Mouse (Mus musculus): Measurements from ENCODE around the gene Dctn2. TPM values are rescaled to one million over a fixed set of nuclear protein-coding genes. Genes with fewer than 3 reads are reported as not detected.

Dctn2 gene
- polyA plus RNA-seq (2015; fragmentation: Nextera tagmentation; extraction: Ambion mirVana): 185 and 190 TPM in 2 replicates

DNA sequence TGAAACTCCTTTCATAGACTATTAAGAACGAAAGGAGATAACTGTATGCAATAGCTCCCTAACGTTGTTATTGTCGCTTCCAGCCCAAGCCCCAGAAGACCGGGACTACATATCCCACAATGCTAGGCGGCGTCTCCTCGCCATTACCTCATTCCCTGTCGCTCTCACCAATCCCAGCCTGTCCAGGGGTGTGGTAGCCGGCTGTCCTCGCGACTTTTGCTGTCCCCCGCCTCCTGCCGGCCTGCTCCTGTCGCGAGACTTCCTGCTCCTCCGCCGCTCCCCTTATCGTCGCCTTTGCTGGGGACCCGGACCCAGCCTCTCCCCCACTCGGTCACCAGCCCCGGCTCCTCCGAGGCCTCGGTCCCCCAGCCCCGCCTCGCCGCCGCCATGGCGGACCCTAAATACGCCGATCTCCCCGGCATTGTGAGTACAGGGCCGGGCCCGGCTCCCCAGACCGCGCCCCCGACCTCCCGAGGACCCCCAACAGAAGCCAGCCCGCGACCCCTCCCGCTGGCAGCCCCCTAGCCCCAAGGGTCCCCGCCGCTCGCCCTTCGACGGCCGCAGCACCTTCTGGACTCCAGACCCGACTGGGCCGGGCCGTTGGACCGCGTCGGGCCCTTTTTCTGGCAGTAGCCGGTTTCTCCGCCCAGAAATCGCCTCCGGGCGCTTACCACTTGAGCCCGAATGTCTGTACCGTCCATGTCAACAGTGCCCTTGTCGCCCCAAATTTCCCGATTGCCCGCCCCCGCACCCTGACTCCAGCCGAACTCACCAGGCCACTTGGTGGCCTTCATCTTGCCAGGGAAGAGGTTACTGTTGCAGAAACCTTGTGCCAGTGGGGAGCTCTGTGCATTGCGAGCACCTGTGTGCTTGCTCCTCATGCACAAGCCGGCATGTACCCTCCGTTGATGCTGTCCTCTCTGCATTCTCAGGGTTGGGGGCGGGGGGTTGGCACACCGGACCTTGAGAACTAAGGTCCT, at the start of gene Dctn2:
Dctn2 (plus strand) TSS at position 257 of the 980 bp plus-strand sequence.
- ATAC-seq (ENCODE audit: insufficient number of reproducible peaks, low FRiP score, low TSS enrichment, low read depth): peak; percentile 97
- WGBS: under 1% methylated on average over 70 of the region's 70 CpGs
- Histone ChIP-seq H3K36me3 (peaks cover 28% of the 10 kb centered on the region), H3K4me2 (peak within 1 kb of the TSS; percentile 81), H3K27me3 (peaks cover 12% of the 10 kb centered on the region), H3K4me1 (peaks cover 37% of the 10 kb centered on the region), H3K27ac (peak within 1 kb of the TSS; percentile 89), H3K4me3 (peak within 1 kb of the TSS; percentile 98), H3K9ac (peak within 1 kb of the TSS; percentile 99), H3K9me3 (no peaks in the 10 kb centered on the region)

- ATAC-seq (ENCODE audit: insufficient number of reproducible peaks, low FRiP score, low TSS enrichment, low read depth): no peak
- Histone ChIP-seq H3K9me3 (no peaks in the 10 kb centered on the region), H3K4me3 (no peak overlapping the region), H3K4me1 (no peaks in the 10 kb centered on the region), H3K36me3 (no peaks in the 10 kb centered on the region), H3K9ac (no peak overlapping the region), H3K27ac (no peak overlapping the region), H3K4me2 (no peak overlapping the region), H3K27me3 (no peaks in the 10 kb centered on the region)
- WGBS: 95% methylated on average over 11 of the region's 11 CpGs
These were observed 49.7 kb upstream of the Dctn2 start for GRCm38 (mm10) chr10:127216456-127216855.

DNA sequence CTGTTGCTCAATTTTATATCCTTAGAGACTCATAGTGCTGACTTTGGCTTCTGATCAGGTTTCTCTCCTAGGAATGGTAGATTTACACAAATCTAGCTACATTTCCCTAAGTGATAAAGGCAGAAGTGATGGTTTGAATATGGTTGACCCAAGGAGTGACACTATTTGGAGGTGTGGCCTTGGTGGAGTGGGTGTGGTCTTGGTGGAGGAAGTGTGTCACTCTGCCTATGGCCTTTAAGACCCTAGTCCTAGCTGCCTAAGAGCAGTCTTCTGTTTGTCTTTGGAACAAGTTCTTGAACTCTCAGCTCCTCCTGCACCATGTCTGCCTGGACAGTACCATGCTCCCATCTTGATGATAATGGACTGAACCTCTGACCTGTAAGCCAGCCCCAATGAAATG, 49.0 kb upstream of the Dctn2 start:
- no peaks in the 10 kb centered on the region for H3K4me1 ChIP-seq
- H3K36me3 ChIP-seq: no peaks in the 10 kb centered on the region
- no peaks in the 10 kb centered on the region for H3K27me3 ChIP-seq
- H3K4me3 ChIP-seq: no peak overlapping the region
- H3K4me2 ChIP-seq: no peak overlapping the region
- H3K27ac ChIP-seq: no peak overlapping the region
- no peaks in the 10 kb centered on the region for H3K9me3 ChIP-seq
- no peak for ATAC-seq (ENCODE audit: insufficient number of reproducible peaks, low FRiP score, low TSS enrichment, low read depth)
- H3K9ac ChIP-seq: no peak overlapping the region

DNA sequence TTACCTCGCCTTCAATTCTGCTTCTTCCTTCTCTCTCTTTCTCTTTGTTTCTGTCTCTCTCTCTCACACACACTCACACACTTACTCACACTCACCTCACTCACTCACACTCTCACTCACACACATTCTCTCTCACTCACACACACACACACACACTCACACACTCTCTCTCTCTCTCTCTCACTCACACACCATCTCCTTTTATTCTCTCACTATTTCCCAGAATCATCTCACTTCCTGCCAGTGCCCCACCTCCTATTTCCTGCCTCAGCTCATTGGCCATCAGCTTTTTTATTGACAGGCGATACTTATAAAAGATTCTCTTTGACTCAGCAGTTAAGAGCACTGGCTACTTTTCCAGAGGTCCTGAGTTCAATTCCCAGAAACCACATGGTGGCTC, 47.8 kb upstream of the Dctn2 start:
- Histone ChIP-seq H3K4me3 (no peak overlapping the region), H3K4me1 (no peaks in the 10 kb centered on the region), H3K36me3 (no peaks in the 10 kb centered on the region), H3K9me3 (no peaks in the 10 kb centered on the region), H3K4me2 (no peak overlapping the region), H3K27ac (no peak overlapping the region), H3K9ac (no peak overlapping the region), H3K27me3 (no peaks in the 10 kb centered on the region)
- no peak for ATAC-seq (ENCODE audit: insufficient number of reproducible peaks, low FRiP score, low TSS enrichment, low read depth)
- WGBS: 84% methylated on average over 2 of the region's 2 CpGs

GRCm38 (mm10) chr10:127225213-127225612, 41.0 kb upstream of the Dctn2 start:
- no peak overlapping the region for H3K27ac ChIP-seq

DNA sequence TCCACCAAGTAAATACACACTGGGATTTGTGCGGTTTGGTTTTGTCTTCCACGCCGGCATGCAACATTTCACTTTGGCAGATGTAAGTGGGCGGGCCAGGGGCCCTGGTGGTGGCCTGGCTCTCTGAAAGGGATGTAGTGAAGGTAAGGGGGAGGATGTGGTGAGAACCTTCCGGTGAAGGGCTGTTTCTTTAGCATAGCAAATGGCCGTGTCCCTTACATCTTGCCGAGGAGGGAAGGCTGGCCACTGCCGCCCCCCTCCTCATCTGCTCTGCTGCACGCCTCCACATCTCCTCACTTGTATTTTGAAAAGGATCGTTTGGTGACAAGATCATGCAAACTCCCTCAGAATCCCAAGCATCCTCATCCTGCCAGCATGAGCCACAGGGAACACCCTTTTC, 40.4 kb upstream of the Dctn2 start:
- peaks cover 7% of the 10 kb centered on the region; the same call in 1 of the 2 replicates for H3K27me3 ChIP-seq
- H3K9ac ChIP-seq: no peak overlapping the region
- 21% methylated on average over 10 of the region's 10 CpGs for WGBS
- H3K4me2 ChIP-seq: no peak overlapping the region
- no peak overlapping the region for H3K27ac ChIP-seq
- no peak for ATAC-seq (ENCODE audit: insufficient number of reproducible peaks, low FRiP score, low TSS enrichment, low read depth)
- H3K4me3 ChIP-seq: no peak overlapping the region
- no peaks in the 10 kb centered on the region for H3K9me3 ChIP-seq
- no peaks in the 10 kb centered on the region for H3K36me3 ChIP-seq
- H3K4me1 ChIP-seq: peaks cover 5% of the 10 kb centered on the region; the same call in 1 of the 2 replicates

More at GRCm38 (mm10) chr10:127225213-127225612, 41.0 kb upstream of the Dctn2 start:
- Histone ChIP-seq H3K4me2 (no peak overlapping the region), H3K36me3 (no peaks in the 10 kb centered on the region), H3K9ac (no peak overlapping the region), H3K27me3 (peaks cover 7% of the 10 kb centered on the region; the same call in 1 of the 2 replicates), H3K4me1 (peaks cover 5% of the 10 kb centered on the region; the same call in 1 of the 2 replicates), H3K4me3 (no peak overlapping the region), H3K9me3 (no peaks in the 10 kb centered on the region)
- 48% methylated on average over 6 of the region's 6 CpGs for WGBS
- ATAC-seq (ENCODE audit: insufficient number of reproducible peaks, low FRiP score, low TSS enrichment, low read depth): no peak

DNA sequence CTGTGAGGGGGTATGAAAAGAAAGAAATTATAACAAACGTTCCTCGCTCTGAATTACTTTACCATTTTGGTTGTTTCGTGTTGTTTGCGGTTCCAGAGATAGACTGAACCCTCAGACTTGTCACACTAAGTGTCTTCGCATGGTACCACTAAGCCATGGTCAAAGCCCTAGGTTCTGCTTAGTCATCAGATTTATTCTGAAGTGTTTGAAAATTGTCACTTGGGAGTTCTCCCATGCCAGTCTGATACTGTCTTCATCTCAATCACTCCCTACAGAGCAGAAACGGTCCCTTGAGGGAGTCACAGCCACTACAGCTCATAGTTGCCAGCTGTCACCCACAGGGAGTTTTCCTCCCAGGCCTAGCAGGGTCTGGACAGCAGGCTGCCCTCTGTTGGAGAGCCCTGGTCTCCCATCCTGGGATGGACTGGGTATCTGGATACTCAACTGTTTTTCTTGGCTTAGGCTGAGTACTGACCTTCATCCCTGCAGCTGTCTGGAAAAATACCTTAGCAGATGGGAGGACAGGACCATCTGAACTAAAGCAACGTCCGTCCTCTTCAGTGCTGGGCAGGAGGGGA, 39.8 kb upstream of the Dctn2 start:
- Histone ChIP-seq H3K9ac (no peak overlapping the region), H3K27ac (no peak overlapping the region), H3K9me3 (no peaks in the 10 kb centered on the region), H3K27me3 (peaks cover 7% of the 10 kb centered on the region; the same call in 1 of the 2 replicates), H3K4me2 (no peak overlapping the region), H3K4me3 (no peak overlapping the region), H3K36me3 (no peaks in the 10 kb centered on the region), H3K4me1 (peaks cover 5% of the 10 kb centered on the region; the same call in 1 of the 2 replicates)
- WGBS: 69% methylated on average over 8 of the region's 8 CpGs
- ATAC-seq (ENCODE audit: insufficient number of reproducible peaks, low FRiP score, low TSS enrichment, low read depth): no peak

DNA sequence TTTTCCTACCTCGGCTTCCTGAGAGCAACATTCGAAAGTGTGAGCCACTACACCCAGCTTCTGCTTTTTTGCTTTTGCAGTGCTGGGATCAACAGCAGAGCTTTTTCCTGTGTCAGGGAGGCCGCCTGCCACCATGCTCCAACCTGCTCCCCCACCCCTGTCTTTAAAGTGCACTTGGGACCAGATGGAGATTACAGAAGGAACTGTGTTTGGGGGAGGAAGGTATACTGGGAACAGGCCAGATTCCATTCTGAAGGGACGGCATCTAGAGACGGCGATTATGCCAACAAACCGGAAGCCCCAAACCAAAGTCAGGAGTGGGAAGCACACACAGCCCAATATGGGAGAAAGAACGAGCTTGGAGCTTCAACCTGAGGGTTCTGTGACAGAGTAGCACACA, 39.0 kb upstream of the Dctn2 start:
- H3K9me3 ChIP-seq: no peaks in the 10 kb centered on the region
- no peak overlapping the region for H3K4me2 ChIP-seq
- H3K36me3 ChIP-seq: no peaks in the 10 kb centered on the region
- H3K4me3 ChIP-seq: no peak overlapping the region
- H3K27ac ChIP-seq: no peak overlapping the region
- H3K9ac ChIP-seq: no peak overlapping the region
- WGBS: 77% methylated on average over 8 of the region's 8 CpGs
- peaks cover 5% of the 10 kb centered on the region; the same call in 1 of the 2 replicates for H3K4me1 ChIP-seq
- H3K27me3 ChIP-seq: peaks cover 7% of the 10 kb centered on the region; the same call in 1 of the 2 replicates
- ATAC-seq (ENCODE audit: insufficient number of reproducible peaks, low FRiP score, low TSS enrichment, low read depth): no peak

- peaks cover 7% of the 10 kb centered on the region; the same call in 1 of the 2 replicates for H3K27me3 ChIP-seq
- 16% methylated on average over 4 of the region's 4 CpGs for WGBS
These were observed 37.3 kb upstream of the Dctn2 start for GRCm38 (mm10) chr10:127228897-127229296.

DNA sequence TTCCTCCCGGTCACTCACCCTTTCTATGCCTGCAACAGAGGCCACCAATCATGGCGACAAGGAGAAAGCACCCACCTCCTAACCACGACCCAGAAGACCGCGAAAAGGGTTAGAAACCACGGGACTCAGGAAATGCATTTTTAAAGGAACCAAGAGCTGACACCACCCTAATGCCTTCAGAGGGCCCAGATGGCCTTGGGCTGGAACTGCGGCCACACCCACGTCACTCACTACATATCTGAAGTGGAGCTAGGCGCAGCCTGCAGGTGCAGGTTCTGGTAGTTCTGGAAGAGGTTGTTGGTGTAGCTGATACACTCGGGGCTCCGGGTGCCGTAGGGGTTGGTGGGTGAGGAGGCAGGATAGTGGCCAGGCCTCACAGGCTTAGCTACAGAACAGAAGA, 35.5 kb upstream of the Dctn2 start:
- WGBS: 74% methylated on average over 12 of the region's 12 CpGs
- no peak for ATAC-seq (ENCODE audit: insufficient number of reproducible peaks, low FRiP score, low TSS enrichment, low read depth)
- Histone ChIP-seq H3K9me3 (no peaks in the 10 kb centered on the region), H3K4me1 (peaks cover 3% of the 10 kb centered on the region; the same call in 1 of the 2 replicates), H3K4me3 (no peak overlapping the region), H3K27me3 (peaks cover 1% of the 10 kb centered on the region; the same call in 1 of the 2 replicates), H3K4me2 (no peak overlapping the region), H3K9ac (no peak overlapping the region), H3K27ac (no peak overlapping the region), H3K36me3 (no peaks in the 10 kb centered on the region)

More at GRCm38 (mm10) chr10:127228897-127229296, 37.3 kb upstream of the Dctn2 start:
- H3K9me3 ChIP-seq: no peaks in the 10 kb centered on the region
- no peak overlapping the region for H3K27ac ChIP-seq
- H3K4me3 ChIP-seq: no peak overlapping the region
- no peaks in the 10 kb centered on the region for H3K36me3 ChIP-seq
- H3K4me1 ChIP-seq: peaks cover 5% of the 10 kb centered on the region; the same call in 1 of the 2 replicates
- no peak overlapping the region for H3K4me2 ChIP-seq
- no peak for ATAC-seq (ENCODE audit: insufficient number of reproducible peaks, low FRiP score, low TSS enrichment, low read depth)
- no peak overlapping the region for H3K9ac ChIP-seq

DNA sequence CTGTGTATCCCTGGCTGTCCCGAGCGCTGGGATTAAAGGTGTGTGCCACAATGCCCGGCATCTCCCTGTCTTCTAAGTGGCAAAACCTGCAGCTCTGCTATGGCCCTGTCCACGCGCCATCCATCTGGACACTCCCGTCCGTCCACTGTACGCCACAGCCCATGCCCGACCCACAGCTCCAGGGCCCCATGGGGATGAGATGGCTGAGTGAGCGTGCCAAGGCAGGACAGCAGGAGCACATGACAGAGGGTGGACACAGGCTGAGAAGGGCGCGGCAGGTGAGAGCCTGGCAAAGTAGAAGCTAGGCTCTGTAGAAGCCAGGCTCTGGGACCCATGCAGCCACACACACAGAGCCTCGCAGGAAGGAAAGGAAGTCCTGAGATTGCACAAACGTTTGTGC, 34.4 kb upstream of the Dctn2 start:
- Histone ChIP-seq H3K9ac (no peak overlapping the region), H3K27me3 (no peaks in the 10 kb centered on the region), H3K4me1 (0 out of 2 replicates have a peak, but pooled peaks cover 4% of the 10 kb centered on the region), H3K9me3 (no peaks in the 10 kb centered on the region), H3K4me3 (no peak overlapping the region), H3K4me2 (no peak overlapping the region), H3K27ac (no peak overlapping the region), H3K36me3 (no peaks in the 10 kb centered on the region)
- 83% methylated on average over 14 of the region's 14 CpGs for WGBS
- ATAC-seq (ENCODE audit: insufficient number of reproducible peaks, low FRiP score, low TSS enrichment, low read depth): no peak

GRCm38 (mm10) chr10:127233141-127233540, 33.0 kb upstream of the Dctn2 start:
- H3K27me3 ChIP-seq: no peaks in the 10 kb centered on the region
- no peaks in the 10 kb centered on the region for H3K9me3 ChIP-seq
- H3K4me3 ChIP-seq: no peak overlapping the region
- no peak overlapping the region for H3K4me2 ChIP-seq
- H3K27ac ChIP-seq: no peak overlapping the region
- ATAC-seq (ENCODE audit: insufficient number of reproducible peaks, low FRiP score, low TSS enrichment, low read depth): no peak
- 0 out of 2 replicates have a peak, but pooled peaks cover 3% of the 10 kb centered on the region for H3K36me3 ChIP-seq
- H3K4me1 ChIP-seq: 0 out of 2 replicates have a peak, but pooled peaks cover 6% of the 10 kb centered on the region
- 80% methylated on average over 9 of the region's 9 CpGs for WGBS
- no peak overlapping the region for H3K9ac ChIP-seq

Measured in limb, embryonic 15.5 days (tissue).